Mouse (Mus musculus): ENCODE measurements around the gene Cdk10.
A peak's percentile ranks its signal among the peaks of the same experiment; 100 is the strongest.
"Not testable (repeated sequence)": the region's sequence is repeated elsewhere in the genome, so short reads cannot be mapped to it uniquely, and the experiment has no call there.

Cdk10 gene

GRCm38 (mm10) chr8:123224278-123225266, at the start of gene Cdk10:
Cdk10 (plus strand) TSS chr8:123224842.
- DNase-seq (ENCODE audit: low spot score): peak; percentile 80

GRCm38 (mm10) chr8:123181391-123181790, 43.3 kb upstream of the Cdk10 start:
- no peak for DNase-seq (ENCODE audit: low spot score)

- no peak for DNase-seq (ENCODE audit: low spot score)
These were observed 38.9 kb upstream of the Cdk10 start, which contains the start of gene Dpep1 for GRCm38 (mm10) chr8:123185566-123186409. Dpep1 (plus strand) TSS chr8:123186242.

GRCm38 (mm10) chr8:123188006-123188405, 36.6 kb upstream of the Cdk10 start:
- DNase-seq (ENCODE audit: low spot score): no peak

- DNase-seq (ENCODE audit: low spot score): no peak
These were observed 35.8 kb upstream of the Cdk10 start for GRCm38 (mm10) chr8:123188841-123189240.

- peak; percentile 63 for DNase-seq (ENCODE audit: low spot score)
These were observed 34.0 kb upstream of the Cdk10 start for GRCm38 (mm10) chr8:123190678-123191077.

GRCm38 (mm10) chr8:123191908-123192307, 32.7 kb upstream of the Cdk10 start:
- DNase-seq (ENCODE audit: low spot score): no peak

GRCm38 (mm10) chr8:123193771-123194170, 30.9 kb upstream of the Cdk10 start:
- DNase-seq (ENCODE audit: low spot score): no peak

GRCm38 (mm10) chr8:123197016-123197415, 27.6 kb upstream of the Cdk10 start:
- not testable (repeated sequence) for DNase-seq (ENCODE audit: low spot score)

- DNase-seq (ENCODE audit: low spot score): no peak
These were observed 24.8 kb upstream of the Cdk10 start for GRCm38 (mm10) chr8:123199864-123200263.

- peak; percentile 38 for DNase-seq (ENCODE audit: low spot score)
These were observed 22.4 kb upstream of the Cdk10 start for GRCm38 (mm10) chr8:123202288-123202687.

GRCm38 (mm10) chr8:123203571-123203970, 21.1 kb upstream of the Cdk10 start:
- no peak for DNase-seq (ENCODE audit: low spot score)

- DNase-seq (ENCODE audit: low spot score): no peak
These were observed 12.8 kb upstream of the Cdk10 start for GRCm38 (mm10) chr8:123211876-123212275.

- no peak for DNase-seq (ENCODE audit: low spot score)
These were observed 12.1 kb upstream of the Cdk10 start, which contains the start of the genes Chmp1a and Spata33 for GRCm38 (mm10) chr8:123212321-123213117. Chmp1a (minus strand) TSS chr8:123212763. Spata33 (plus strand) TSS chr8:123212832.

GRCm38 (mm10) chr8:123213118-123213772, 11.4 kb upstream of the Cdk10 start:
- DNase-seq (ENCODE audit: low spot score): no peak

- no peak for DNase-seq (ENCODE audit: low spot score)
These were observed 9.2 kb upstream of the Cdk10 start for GRCm38 (mm10) chr8:123215430-123215829.

- no peak for DNase-seq (ENCODE audit: low spot score)
These were observed 3.7 kb upstream of the Cdk10 start for GRCm38 (mm10) chr8:123220917-123221316.

- DNase-seq (ENCODE audit: low spot score): no peak
These were observed 3.8 kb downstream of the Cdk10 start for GRCm38 (mm10) chr8:123228416-123228815.

GRCm38 (mm10) chr8:123230326-123230725, 5.7 kb downstream of the Cdk10 start:
- DNase-seq (ENCODE audit: low spot score): not testable (repeated sequence)

- DNase-seq (ENCODE audit: low spot score): no peak
These were observed 7.1 kb downstream of the Cdk10 start for GRCm38 (mm10) chr8:123231742-123232141.

- no peak for DNase-seq (ENCODE audit: low spot score)
These were observed 7.9 kb downstream of the Cdk10 start for GRCm38 (mm10) chr8:123232553-123232952.
